Mouse (Mus musculus): Measurements from ENCODE around the gene Cdv3. TPM values are rescaled to one million over a fixed set of nuclear protein-coding genes. Genes with fewer than 3 reads are reported as not detected.

Gene Cdv3
- total RNA-seq, 2 experiments from 2014 or later, result 77.9 to 79.0 TPM

DNA sequence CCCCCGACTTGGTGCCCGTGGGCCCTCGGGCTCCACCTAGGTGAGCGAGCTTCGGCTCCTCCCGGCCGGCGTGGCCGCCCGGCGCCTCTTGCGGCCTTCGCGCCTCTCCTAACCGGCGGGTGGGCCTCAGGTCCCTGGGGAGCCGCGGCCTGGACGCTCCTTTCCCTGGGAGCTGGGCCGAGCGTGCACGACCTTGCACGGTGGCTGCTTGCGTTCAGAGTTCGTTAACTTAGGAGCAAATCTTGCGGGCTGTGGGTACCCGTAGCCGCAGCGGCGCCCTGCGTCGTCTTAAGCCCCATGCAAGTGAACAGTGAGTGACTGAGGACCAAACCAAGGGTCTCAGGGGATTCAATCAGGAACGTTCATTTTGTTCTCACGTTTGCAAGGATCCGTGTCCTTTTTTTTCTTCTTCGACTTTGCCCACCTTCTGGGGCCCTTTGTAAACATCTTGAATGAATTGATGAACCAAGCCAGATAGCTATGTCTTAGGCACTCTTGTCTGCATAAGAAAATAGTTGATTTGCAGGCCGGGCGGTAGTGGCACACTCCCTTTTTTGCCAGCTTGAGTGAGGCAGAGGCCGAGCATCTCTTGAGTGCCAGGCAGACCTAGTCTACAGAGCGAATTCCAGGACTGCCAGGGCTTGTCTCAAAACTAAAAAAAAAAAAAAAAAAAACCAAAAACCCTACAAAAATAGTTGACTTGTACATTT is 60.2 kb downstream of the Cdv3 start:
- DNase-seq (ENCODE audit: low spot score in 2 of 2), result no peak
- intact Hi-C loops (cut with DNase I), result no loop called here

DNA sequence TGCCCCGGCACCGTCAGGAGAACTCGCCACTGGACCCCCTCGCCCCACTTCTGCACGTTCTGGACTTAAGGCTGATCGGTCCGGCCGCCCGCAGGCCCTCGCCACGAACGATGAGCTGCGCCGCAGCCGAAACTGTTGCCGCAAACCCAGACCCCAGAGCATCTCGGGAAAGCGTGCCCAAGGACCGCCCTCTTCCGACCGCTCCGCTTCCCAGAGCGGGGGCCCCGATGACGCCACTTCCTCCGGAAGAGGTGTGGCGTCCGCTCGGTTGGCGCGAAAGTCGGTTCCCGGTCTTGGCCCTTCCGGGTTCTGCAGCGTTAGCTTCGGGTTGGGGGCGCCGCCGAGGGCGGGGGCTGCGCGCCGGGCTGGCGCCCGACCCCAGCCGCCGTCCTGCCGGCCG is 60.7 kb downstream of the Cdv3 start, which contains the start of the genes 1300017J02Rik and Topbp1:
Gene 1300017J02Rik (minus strand): TSS at position 156 of the 400 bp plus-strand sequence.
Gene Topbp1 (plus strand): TSS at position 289 of the 400 bp plus-strand sequence.
- DNase-seq (ENCODE audit: low spot score in 2 of 2), result peak; percentile 90 to 93
- intact Hi-C loops (cut with DNase I), result loop anchor here (5.0 kb wide), 1 partner anchor 213 kb away; no protein-coding TSS in a partner anchor

Other genes starting within 250 kb of the Cdv3 start
- gene Srprb, start 163.7 kb downstream of the Cdv3 start, total RNA-seq (2021), result 10 to 100 TPM; 18.7 to 19.1 TPM
- gene Gm20425, start 135.5 kb downstream of the Cdv3 start, total RNA-seq (2021), result 1 to 10 TPM; 7.9 to 9.6 TPM
- 100 to 1,000 TPM; 123 to 155 TPM for gene Trf, start 135.4 kb downstream of the Cdv3 start, total RNA-seq (2021)
- not detected for gene 1300017J02Rik, start 60.8 kb downstream of the Cdv3 start, total RNA-seq (2021)
- 10 to 100 TPM; 19.4 to 19.5 TPM for gene Topbp1, start 60.6 kb downstream of the Cdv3 start, total RNA-seq (2021)
- 1 to 10 TPM; 4.3 to 5.5 TPM for gene Bfsp2, start 114.6 kb upstream of the Cdv3 start, total RNA-seq (2021)